Mouse (Mus musculus) MEL (cell line): ENCODE measurements around the gene Slc1a5. TPM values are rescaled to one million over a fixed set of nuclear protein-coding genes. Genes with fewer than 3 reads are reported as not detected.

ENCODE experiments used
- DNase-seq: peaks from one replicate; pipeline ENCODE4 v3.0.0; 2011; ENCODE audit warnings: low read depth, low spot score
- H3K27ac ChIP-seq: 2 replicates; pipeline ENCODE4 v1.5.1; 2012; ENCODE audit warnings: low read depth, mild to moderate bottlenecking, control low read depth, low read length, moderate library complexity; ENCODE audit not compliant: control insufficient read depth
- H3K27me3 ChIP-seq, 2 experiments: fragments of 150-350 bp in 1 of 2; sonication (generic) in 1 of 2; 2 replicates each; pipeline ENCODE4 v1.6.1; 2012; ENCODE audit warnings: low read length in 2 of 2, mild to moderate bottlenecking in 2 of 2, improper control_type of control experiment in 1 of 2, moderate library complexity in 1 of 2; ENCODE audit not compliant: insufficient read depth in 2 of 2, control insufficient read depth in 1 of 2
- H3K36me3 ChIP-seq, 2 experiments: 2 replicates each; pipeline ENCODE4 v1.6.1; 2012 to 2014; ENCODE audit warnings: low read length in 2 of 2, improper control_type of control experiment in 1 of 2, inconsistent platforms in 1 of 2, mild to moderate bottlenecking in 1 of 2; ENCODE audit not compliant: insufficient read depth in 2 of 2, control insufficient read depth in 1 of 2
- H3K4me1 ChIP-seq, 2 experiments: fragments of 150-350 bp in 1 of 2; sonication (generic) in 1 of 2; 2 replicates each; pipeline ENCODE4 v1.6.1; 2012; ENCODE audit warnings: low read length in 2 of 2, improper control_type of control experiment in 1 of 2, mild to moderate bottlenecking in 1 of 2; ENCODE audit not compliant: insufficient read depth in 2 of 2, control insufficient read depth in 1 of 2
- H3K4me3 ChIP-seq, 2 experiments: fragments of 150-350 bp in 1 of 2; sonication (generic) in 1 of 2; 2 replicates each; pipeline ENCODE4 v1.5.1; 2012; ENCODE audit warnings: low read depth in 2 of 2, low read length in 2 of 2, mild to moderate bottlenecking in 2 of 2, moderate library complexity in 2 of 2, control low read depth in 1 of 2, improper control_type of control experiment in 1 of 2; ENCODE audit not compliant: control insufficient read depth in 1 of 2, insufficient read depth in 1 of 2
- H3K79me2 ChIP-seq: 2 replicates; pipeline ENCODE4 v1.6.1; 2012; ENCODE audit warnings: mild to moderate bottlenecking, low read length, moderate library complexity; ENCODE audit not compliant: control insufficient read depth, poor library complexity, insufficient read depth
- H3K9ac ChIP-seq: 2 replicates; pipeline ENCODE4 v1.6.1; 2012; ENCODE audit warnings: low read depth, mild to moderate bottlenecking, control low read depth, low read length, moderate library complexity; ENCODE audit not compliant: control insufficient read depth, poor library complexity, severe bottlenecking
- H3K9me3 ChIP-seq: fragments of 150-350 bp; sonication (generic); replicated peaks from 2 replicates; pipeline ENCODE4 v1.6.1; 2012; ENCODE audit warnings: mild to moderate bottlenecking, low read length, improper control_type of control experiment, moderate library complexity; ENCODE audit not compliant: insufficient read depth
- BHLHE40 ChIP-seq: IDR thresholded peaks from 2 replicates; pipeline ENCODE4 v1.6.1; 2012; ENCODE audit warnings: low read depth, mild to moderate bottlenecking, inconsistent platforms, low read length, improper control_type of control experiment, borderline replicate concordance
- CHD1 ChIP-seq: IDR thresholded peaks from 2 replicates; pipeline ENCODE4 v1.6.1; 2012; ENCODE audit warnings: low read depth, mild to moderate bottlenecking, inconsistent platforms, low read length, improper control_type of control experiment
- CTCF ChIP-seq, 3 experiments: IDR thresholded peaks in 2 of 3; conservative IDR thresholded peaks in 1 of 3; 2 replicates each; pipeline ENCODE4 v1.5.1; 2011 to 2012; ENCODE audit warnings: low read length in 3 of 3, low read depth in 2 of 3, mild to moderate bottlenecking in 2 of 3, improper control_type of control experiment in 1 of 3, inconsistent platforms in 1 of 3, mixed read lengths in 1 of 3, moderate library complexity in 1 of 3; ENCODE audit not compliant: control insufficient read depth in 1 of 3, insufficient read depth in 1 of 3, poor library complexity in 1 of 3, severe bottlenecking in 1 of 3
- ELF1 ChIP-seq: IDR thresholded peaks from 2 replicates; pipeline ENCODE4 v1.6.1; 2014; ENCODE audit warnings: low read depth, mild to moderate bottlenecking, inconsistent platforms, low read length, improper control_type of control experiment, moderate library complexity
- EP300 ChIP-seq, 2 experiments: IDR thresholded peaks; 2 replicates each; pipeline ENCODE4 v1.6.1; 2011; ENCODE audit warnings: improper control_type of control experiment in 2 of 2, low read length in 2 of 2, low read depth in 1 of 2, mild to moderate bottlenecking in 1 of 2
- GABPA ChIP-seq: IDR thresholded peaks from 2 replicates; pipeline ENCODE4 v1.6.1; 2012; ENCODE audit warnings: low read depth, mild to moderate bottlenecking, inconsistent platforms, low read length, improper control_type of control experiment, moderate library complexity
- HCFC1 ChIP-seq: IDR thresholded peaks from 2 replicates; pipeline ENCODE4 v1.6.1; 2012; ENCODE audit warnings: low read depth, mild to moderate bottlenecking, inconsistent platforms, low read length, improper control_type of control experiment, moderate library complexity
- KAT2A ChIP-seq: conservative IDR thresholded peaks from 2 replicates; pipeline ENCODE4 v1.6.1; 2012; ENCODE audit warnings: low read depth, low read length, improper control_type of control experiment, inconsistent platforms
- MAFK ChIP-seq: IDR thresholded peaks from 2 replicates; pipeline ENCODE4 v1.6.1; 2011; ENCODE audit warnings: low read depth, mild to moderate bottlenecking, low read length, improper control_type of control experiment, borderline replicate concordance
- MAX ChIP-seq: IDR thresholded peaks from 2 replicates; pipeline ENCODE4 v1.6.1; 2011; ENCODE audit warnings: low read length, improper control_type of control experiment
- MAZ ChIP-seq: IDR thresholded peaks from 2 replicates; pipeline ENCODE4 v1.6.1; 2012; ENCODE audit warnings: low read depth, mild to moderate bottlenecking, inconsistent platforms, low read length, improper control_type of control experiment
- MEF2A ChIP-seq: IDR thresholded peaks from 2 replicates; pipeline ENCODE4 v1.6.1; 2014; ENCODE audit warnings: low read depth, mild to moderate bottlenecking, inconsistent platforms, low read length, improper control_type of control experiment; ENCODE audit not compliant: poor library complexity, insufficient replicate concordance, severe bottlenecking; ENCODE audit errors: extremely low read depth
- MXI1 ChIP-seq: IDR thresholded peaks from 2 replicates; pipeline ENCODE4 v1.6.1; 2011; ENCODE audit warnings: mild to moderate bottlenecking, low read depth, low read length, improper control_type of control experiment
- MYC ChIP-seq: IDR thresholded peaks from 2 replicates; pipeline ENCODE4 v1.6.1; 2011; ENCODE audit warnings: low read depth, mild to moderate bottlenecking, low read length, improper control_type of control experiment, moderate library complexity
- NELFE ChIP-seq: IDR thresholded peaks from 2 replicates; pipeline ENCODE4 v1.6.1; 2011; ENCODE audit warnings: low read depth, low read length, improper control_type of control experiment
- NRF1 ChIP-seq: IDR thresholded peaks from 2 replicates; pipeline ENCODE4 v1.6.1; 2014; ENCODE audit warnings: low read depth, mild to moderate bottlenecking, inconsistent platforms, low read length, improper control_type of control experiment, moderate library complexity; ENCODE audit not compliant: poor library complexity, insufficient read depth, severe bottlenecking
- POLR2A ChIP-seq, 2 experiments: IDR thresholded peaks; 2 replicates each; pipeline ENCODE4 v1.6.1; 2011 to 2012; ENCODE audit warnings: low read length in 2 of 2, mild to moderate bottlenecking in 2 of 2, control low read depth in 1 of 2, improper control_type of control experiment in 1 of 2, low read depth in 1 of 2, moderate library complexity in 1 of 2; ENCODE audit not compliant: control insufficient read depth in 1 of 2, insufficient read depth in 1 of 2, poor library complexity in 1 of 2
- POLR2AphosphoS2 ChIP-seq: IDR thresholded peaks from 2 replicates; pipeline ENCODE4 v1.6.1; 2011; ENCODE audit warnings: low read length, improper control_type of control experiment
- POLR2AphosphoS5 ChIP-seq: IDR thresholded peaks from 2 replicates; pipeline ENCODE4 v1.6.1; 2012; ENCODE audit warnings: low read depth, borderline replicate concordance, mild to moderate bottlenecking, inconsistent platforms, low read length, moderate library complexity, mixed read lengths
- RAD21 ChIP-seq: IDR thresholded peaks from 2 replicates; pipeline ENCODE4 v1.6.1; 2011; ENCODE audit warnings: mild to moderate bottlenecking, low read depth, low read length, improper control_type of control experiment
- SIN3A ChIP-seq: IDR thresholded peaks from 2 replicates; pipeline ENCODE4 v1.6.1; 2012; ENCODE audit warnings: low read length, improper control_type of control experiment, inconsistent platforms
- SMC3 ChIP-seq: IDR thresholded peaks from 2 replicates; pipeline ENCODE4 v1.6.1; 2011; ENCODE audit warnings: low read depth, low read length, improper control_type of control experiment
- USF1 ChIP-seq: IDR thresholded peaks from 2 replicates; pipeline ENCODE4 v1.6.1; 2014; ENCODE audit warnings: low read depth, mild to moderate bottlenecking, inconsistent platforms, low read length, improper control_type of control experiment, moderate library complexity
- USF2 ChIP-seq, 2 experiments: IDR thresholded peaks; 2 replicates each; pipeline ENCODE4 v1.6.1; 2011 to 2012; ENCODE audit warnings: improper control_type of control experiment in 2 of 2, low read length in 2 of 2, borderline replicate concordance in 1 of 2, inconsistent platforms in 1 of 2, low read depth in 1 of 2, mild to moderate bottlenecking in 1 of 2; ENCODE audit not compliant: insufficient read depth in 1 of 2
- ZKSCAN1 ChIP-seq: IDR thresholded peaks from 2 replicates; pipeline ENCODE4 v1.6.1; 2012; ENCODE audit warnings: low read depth, mild to moderate bottlenecking, inconsistent platforms, low read length, improper control_type of control experiment, moderate library complexity
- ZMIZ1 ChIP-seq: IDR thresholded peaks from 2 replicates; pipeline ENCODE4 v1.6.1; 2012; ENCODE audit warnings: low read depth, mild to moderate bottlenecking, inconsistent platforms, low read length, improper control_type of control experiment, moderate library complexity
- ZNF384 ChIP-seq: IDR thresholded peaks from 2 replicates; pipeline ENCODE4 v1.6.1; 2012; ENCODE audit warnings: low read depth, mild to moderate bottlenecking, inconsistent platforms, low read length, improper control_type of control experiment
- polyA plus RNA-seq, 2 experiments: library from polyadenylated mRNA; stranded (reverse) in 1 of 2; unstranded in 1 of 2; fragments of >175 nt in 1 of 2; fragments of >200 nt in 1 of 2; gene quantifications; 2 replicates each; pipeline versions ENCODE4 v1.2.1 to v1.2.4; 2012; ENCODE audit warnings: low replicate concordance in 2 of 2, low read depth in 1 of 2; ENCODE audit not compliant: insufficient read length in 2 of 2, insufficient read depth in 1 of 2, missing spikeins in 1 of 2
- total RNA-seq: library from RNA; depleted of rRNA; stranded (reverse); fragments of 300-350 nt; gene quantifications from 2 replicates; pipeline ENCODE4 v1.2.3, GENCODE M21; 2012

Slc1a5 gene
- total and polyA plus RNA-seq, 3 experiments: 72.0 to 180 TPM; not detected in 1

DNA sequence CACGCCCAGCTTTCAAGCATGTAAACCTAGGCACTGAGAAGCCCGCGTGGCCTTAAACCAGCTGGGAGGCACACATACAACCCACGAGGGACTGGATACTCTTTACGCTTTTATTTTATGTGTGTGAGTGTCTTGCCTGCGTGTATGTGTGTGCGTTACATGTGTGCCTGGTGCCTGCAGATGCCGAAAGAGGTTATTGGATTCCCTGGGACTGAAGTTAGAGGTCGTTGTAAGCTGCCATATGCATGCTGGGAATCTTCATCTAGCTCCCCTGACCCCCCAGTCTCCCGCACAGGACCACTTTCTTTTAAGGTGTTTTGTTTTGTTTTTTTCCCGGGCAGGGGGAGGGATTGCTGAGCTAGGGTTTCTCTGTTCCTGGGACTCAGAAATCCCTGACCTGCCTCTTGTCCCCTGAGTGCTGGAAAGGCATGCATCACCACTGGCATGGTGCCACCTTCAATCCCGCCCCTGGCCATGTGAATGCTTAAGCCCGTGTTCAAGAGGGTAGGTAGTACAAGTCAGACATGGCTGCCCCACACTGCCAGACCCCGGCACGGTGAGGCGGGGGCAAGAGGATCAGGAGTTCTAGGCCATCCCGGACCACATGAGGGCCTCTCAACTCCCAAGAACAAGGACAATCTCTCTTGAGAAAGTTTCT lies 2.7 kb downstream of the Slc1a5 start:
- H3K4me1 ChIP-seq: peaks cover 0 to 10% of the 10 kb centered on the region in 2 experiments; a peak in 3 of 4 replicates
- peak overlapping the region; percentile 77 for H3K27ac ChIP-seq
- H3K79me2 ChIP-seq: peaks cover 50% of the 10 kb centered on the region
- peak overlapping the region; percentile 61 to 64 for H3K4me3 ChIP-seq
- H3K27me3 ChIP-seq: no peaks in the 10 kb centered on the region
- H3K9me3 ChIP-seq: no peaks in the 10 kb centered on the region
- H3K9ac ChIP-seq: peak overlapping the region; percentile 85
- DNase-seq: peak; percentile 81
- peaks cover 2 to 17% of the 10 kb centered on the region in 2 experiments; a peak in 3 of 4 replicates for H3K36me3 ChIP-seq
- TF ChIP-seq POLR2A (IDR thresholded peaks at IDR 0.05; ENCODE audit: control insufficient read depth in 1 of 2, insufficient read depth in 1 of 2, low read depth in 1 of 2, low read length in 2 of 2, poor library complexity in 1 of 2) (peak; percentile 11 to 46; a peak in 2 of 4 replicates), BHLHE40 (0 out of 2 replicates have a peak, but pooled peaks have one; percentile 14), MAZ (0 out of 2 replicates have a peak, but pooled peaks have one; percentile 6), MAFK (0 out of 2 replicates have a peak, but pooled peaks have one; percentile 12), POLR2AphosphoS5 (0 out of 2 replicates have a peak, but pooled peaks have one; percentile 26), ZNF384 (no peak), USF1 (no peak), POLR2AphosphoS2 (peak; percentile 3; the same call in 1 of the 2 replicates), KAT2A (0 out of 2 replicates have a peak, but pooled peaks have one; percentile 8), RAD21 (no peak), MXI1 (peak; percentile 73)

DNA sequence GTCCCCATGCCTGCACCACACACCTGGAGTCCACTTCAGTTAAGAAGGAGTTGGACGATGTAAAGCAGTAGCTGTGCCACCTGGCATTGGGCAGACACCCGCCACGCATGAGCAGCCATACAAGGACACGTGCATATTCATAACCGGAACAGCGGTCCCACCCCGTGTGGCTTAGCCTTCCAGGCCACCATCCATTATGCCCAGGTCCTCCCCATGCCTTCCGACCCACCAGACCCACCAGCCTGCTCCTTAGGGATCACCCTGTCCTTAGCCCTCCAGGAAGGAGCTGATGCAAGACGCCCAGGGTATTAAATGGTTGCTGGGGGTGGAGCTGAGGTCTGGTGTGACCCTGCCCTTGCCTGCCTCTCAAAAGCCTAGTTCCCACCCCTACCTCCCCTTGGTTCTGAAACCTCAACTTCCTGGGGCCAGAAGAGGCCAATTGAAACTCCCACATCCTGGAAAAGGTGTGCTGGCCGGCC lies 3.4 kb downstream of the Slc1a5 start:
- peak; percentile 85 for DNase-seq
- peak overlapping the region; percentile 85 for H3K9ac ChIP-seq
- no peaks in the 10 kb centered on the region for H3K9me3 ChIP-seq
- peak overlapping the region; percentile 77 for H3K27ac ChIP-seq
- no peaks in the 10 kb centered on the region for H3K27me3 ChIP-seq
- peaks cover 50% of the 10 kb centered on the region for H3K79me2 ChIP-seq
- H3K36me3 ChIP-seq: peaks cover 5 to 17% of the 10 kb centered on the region in 2 experiments; a peak in 3 of 4 replicates
- H3K4me1 ChIP-seq: peaks cover 0 to 10% of the 10 kb centered on the region in 2 experiments; a peak in 3 of 4 replicates
- peak overlapping the region; percentile 61 to 64 for H3K4me3 ChIP-seq
- no peak; the same call in 1 of the 2 replicates for TF ChIP-seq ELF1
- TF ChIP-seq NELFE: 0 out of 2 replicates have a peak, but pooled peaks have one; percentile 48
- 0 out of 4 replicates have a peak, but pooled peaks of 1 of the 2 experiments have one; percentile 7 for TF ChIP-seq EP300 (IDR thresholded peaks at IDR 0.05; ENCODE audit: low read depth in 1 of 2, low read length in 2 of 2)
- TF ChIP-seq HCFC1: peak; percentile 19; the same call in 1 of the 2 replicates
- TF ChIP-seq MYC: peak; percentile 94
- no peak for TF ChIP-seq SMC3
- TF ChIP-seq KAT2A: no peak
- TF ChIP-seq USF2 (IDR thresholded peaks at IDR 0.05; ENCODE audit: borderline replicate concordance in 1 of 2, insufficient read depth in 1 of 2, low read depth in 1 of 2, low read length in 2 of 2): no peak
- no peak for TF ChIP-seq MAZ
- no peak for TF ChIP-seq POLR2AphosphoS5
- peak; percentile 61; the same call in 1 of the 2 replicates for TF ChIP-seq BHLHE40
- no peak; the same call in 1 of the 2 replicates for TF ChIP-seq POLR2AphosphoS2
- TF ChIP-seq USF1: no peak
- 0 out of 2 replicates have a peak, but pooled peaks have one; percentile 35 for TF ChIP-seq ZMIZ1
- TF ChIP-seq ZKSCAN1: no peak
- TF ChIP-seq MAX: peak; percentile 83
- TF ChIP-seq CHD1: no peak
- TF ChIP-seq SIN3A: peak; percentile 71
- TF ChIP-seq MXI1: peak; percentile 93
- peak; percentile 54; the same call in 1 of the 2 replicates for TF ChIP-seq NRF1
- TF ChIP-seq CTCF (IDR thresholded peaks at IDR 0.05 in 2 of 3, conservative IDR thresholded peaks at IDR 0.05 in 1 of 3; ENCODE audit: control insufficient read depth in 1 of 3, insufficient read depth in 1 of 3, low read depth in 2 of 3, low read length in 3 of 3, poor library complexity in 1 of 3, severe bottlenecking in 1 of 3): no peak
- no peak for TF ChIP-seq GABPA
- TF ChIP-seq MEF2A: no peak
